Comparison of ENCODE assay signal across 18 mouse cellular contexts in the genomic region with DNA sequence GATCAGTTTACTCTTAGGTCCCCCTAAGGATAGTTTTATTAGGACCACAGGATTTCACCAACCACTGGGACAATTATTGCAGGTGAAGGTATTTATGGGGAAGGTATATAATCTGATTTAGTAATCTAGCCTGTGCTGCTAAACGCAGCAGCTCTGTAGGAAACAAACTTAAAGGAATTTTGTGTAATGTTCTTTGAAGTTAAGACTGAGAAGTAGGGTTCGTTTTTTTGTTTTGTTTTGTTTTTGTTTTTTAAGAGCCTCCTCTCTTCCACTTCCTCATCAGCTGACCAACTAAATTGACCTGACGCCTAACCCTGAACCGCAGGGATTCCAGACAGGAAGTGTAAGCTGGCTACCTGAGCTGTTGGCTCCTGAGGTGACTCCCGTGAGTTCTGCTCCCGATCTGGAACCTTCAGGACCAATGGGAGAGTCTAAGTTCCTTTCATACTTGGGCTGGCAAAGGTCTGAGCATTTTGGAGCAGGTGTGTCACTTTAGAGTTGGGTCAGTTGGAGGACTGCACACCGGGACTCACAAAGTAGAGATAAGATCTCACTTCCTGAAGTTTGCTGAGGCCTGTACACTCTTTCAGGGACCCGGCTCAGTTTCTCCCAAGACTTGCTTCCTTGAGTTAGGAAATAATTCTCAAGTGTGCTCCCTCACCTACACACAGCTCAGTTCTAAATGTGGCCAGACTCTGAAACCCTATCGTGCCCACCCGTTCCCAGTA. TPM values are rescaled to one million over a fixed set of nuclear protein-coding genes. Genes with fewer than 3 reads are reported as not detected.
A peak's percentile ranks its signal among the peaks of the same experiment; 100 is the strongest.
DNase-seq lines count a peak whose midpoint lies in the region; ATAC-seq and TF ChIP-seq lines count a peak whose summit lies in the region.
"Had no signal": no experiment of that assay in that cellular context is flagged by ENCODE, and none has a peak within 500 bp of the region (broad histone marks: within the 10 kb centered on the region; RNA-seq: fewer than 3 reads in every experiment).

No protein-coding gene starts in this region.

- no peaks in the 10 kb centered on the region for H3K36me3 ChIP-seq in hindbrain, embryonic 14.5 days (replicated peaks; ENCODE audit: control insufficient read depth, insufficient read depth)
- no peaks in the 10 kb centered on the region for H3K36me3 ChIP-seq in hindbrain, embryonic 16.5 days (ENCODE audit: control insufficient read depth, insufficient read depth, low read length)
- H3K36me3 ChIP-seq in forebrain, embryonic 10.5 days (replicated peaks), result no peaks in the 10 kb centered on the region
- no peaks in the 10 kb centered on the region for H3K36me3 ChIP-seq in kidney, embryonic 16.5 days (ENCODE audit: insufficient read depth, low read length)
- H3K36me3 ChIP-seq: heart, embryonic 13.5 days; limb, embryonic 12.5 days; liver, embryonic 13.5 days; stomach, embryonic 15.5 days had no signal

- WGBS in hindbrain, embryonic 14.5 days, result 3% methylated on average over 10 of the region's 10 CpGs
- 3% methylated on average over 10 of the region's 10 CpGs for WGBS in hindbrain, embryonic 16.5 days
- 3% methylated on average over 10 of the region's 10 CpGs for WGBS in forebrain, embryonic 10.5 days
- 4% methylated on average over 10 of the region's 10 CpGs for WGBS in kidney, embryonic 16.5 days

- peak; percentile 23 for DNase-seq in hindbrain, embryonic 14.5 days (ENCODE audit: low spot score)
- peak; percentile 13 for DNase-seq in brain, embryonic 14.5 days (ENCODE audit: low read depth)
- DNase-seq in forebrain, embryonic 10.5 days (ENCODE audit: extremely low spot score, low spot score), result no peak
- DNase-seq in induced T-regulatory cell, adult 2 months (ENCODE audit: low read depth), result peak; percentile 29
- no peak for DNase-seq in urinary bladder, postnatal 25 days (ENCODE audit: low spot score)
- DNase-seq in kidney, postnatal 14 days, result no peak
- DNase-seq: adrenal gland, postnatal 14 days; B cell, adult 2 months; cerebellum, adult 18-20 months; heart, postnatal 4 days; liver, embryonic 13.5 days had no signal

- no peak overlapping the region for H3K27ac ChIP-seq in hindbrain, embryonic 14.5 days
- H3K27ac ChIP-seq in hindbrain, embryonic 16.5 days (ENCODE audit: low read depth, low read length), result no peak overlapping the region
- H3K27ac ChIP-seq in forebrain, embryonic 10.5 days, result 0 out of 2 replicates have a peak overlapping the region, but pooled peaks have one; percentile 40
- no peak overlapping the region for H3K27ac ChIP-seq in kidney, embryonic 16.5 days (ENCODE audit: low read length)
- H3K27ac ChIP-seq: heart, embryonic 13.5 days; kidney, postnatal 0 days; limb, embryonic 12.5 days; liver, embryonic 13.5 days; stomach, embryonic 15.5 days had no signal

- H3K4me2 ChIP-seq in hindbrain, embryonic 14.5 days (replicated peaks), result no peak overlapping the region
- H3K4me2 ChIP-seq in hindbrain, embryonic 16.5 days (ENCODE audit: low read length), result no peak overlapping the region
- H3K4me2 ChIP-seq in kidney, embryonic 16.5 days (replicated peaks; ENCODE audit: low read depth, low read length), result no peak overlapping the region
- H3K4me2 ChIP-seq: heart, embryonic 13.5 days; limb, embryonic 12.5 days; liver, embryonic 13.5 days had no signal

- no peaks in the 10 kb centered on the region for H3K9me3 ChIP-seq in hindbrain, embryonic 14.5 days (ENCODE audit: control insufficient read depth, low read length)
- no peaks in the 10 kb centered on the region for H3K9me3 ChIP-seq in hindbrain, embryonic 16.5 days (ENCODE audit: control insufficient read depth, low read length)
- H3K9me3 ChIP-seq in forebrain, embryonic 10.5 days, result no peaks in the 10 kb centered on the region
- H3K9me3 ChIP-seq in kidney, embryonic 16.5 days (ENCODE audit: low read length), result no peaks in the 10 kb centered on the region
- H3K9me3 ChIP-seq: heart, embryonic 13.5 days; limb, embryonic 12.5 days; liver, embryonic 13.5 days; stomach, embryonic 15.5 days had no signal

- H3K4me3 ChIP-seq in hindbrain, embryonic 14.5 days (replicated peaks; ENCODE audit: low read length), result no peak overlapping the region
- H3K4me3 ChIP-seq in hindbrain, embryonic 16.5 days (ENCODE audit: low read length), result no peak overlapping the region
- H3K4me3 ChIP-seq in forebrain, embryonic 10.5 days, result peak overlapping the region; percentile 60; the same call in 1 of the 2 replicates
- no peak overlapping the region for H3K4me3 ChIP-seq in kidney, embryonic 16.5 days (ENCODE audit: low read length)
- H3K4me3 ChIP-seq: heart, embryonic 13.5 days; limb, embryonic 12.5 days; liver, embryonic 13.5 days; stomach, embryonic 15.5 days had no signal

- H3K9ac ChIP-seq in hindbrain, embryonic 14.5 days, result no peak overlapping the region
- H3K9ac ChIP-seq in hindbrain, embryonic 16.5 days (ENCODE audit: low read depth, low read length), result no peak overlapping the region
- no peak overlapping the region for H3K9ac ChIP-seq in kidney, embryonic 16.5 days (replicated peaks; ENCODE audit: low read length)
- H3K9ac ChIP-seq: heart, embryonic 13.5 days; limb, embryonic 12.5 days; liver, embryonic 13.5 days; stomach, embryonic 15.5 days had no signal

- TF ChIP-seq CTCF in brain, embryonic 14.5 days (IDR thresholded peaks at IDR 0.05; ENCODE audit: borderline replicate concordance, extremely low read depth, insufficient read depth, insufficient read length), result no peak

- H3K4me1 ChIP-seq in hindbrain, embryonic 14.5 days (replicated peaks; ENCODE audit: control insufficient read depth, insufficient read depth, low read length), result 0 out of 2 replicates have a peak, but pooled peaks cover 10% of the 10 kb centered on the region
- peaks cover 5% of the 10 kb centered on the region for H3K4me1 ChIP-seq in hindbrain, embryonic 16.5 days (ENCODE audit: control insufficient read depth, insufficient read depth, low read depth, low read length)
- H3K4me1 ChIP-seq in forebrain, embryonic 10.5 days, result peaks cover 75% of the 10 kb centered on the region
- H3K4me1 ChIP-seq in kidney, embryonic 16.5 days (ENCODE audit: insufficient read depth, low read length), result peaks cover 15% of the 10 kb centered on the region

- TF ChIP-seq POLR2A in brain, embryonic 14.5 days (IDR thresholded peaks at IDR 0.05; ENCODE audit: borderline replicate concordance, extremely low read depth, insufficient read depth, insufficient read length, poor library complexity, severe bottlenecking), result no peak

- peaks cover 95% of the 10 kb centered on the region for H3K27me3 ChIP-seq in hindbrain, embryonic 14.5 days (ENCODE audit: control insufficient read depth, insufficient read depth, low read length)
- peaks cover 61% of the 10 kb centered on the region for H3K27me3 ChIP-seq in hindbrain, embryonic 16.5 days (replicated peaks; ENCODE audit: control insufficient read depth, insufficient read depth, low read length)
- H3K27me3 ChIP-seq in forebrain, embryonic 10.5 days (ENCODE audit: poor library complexity, severe bottlenecking), result peaks cover 100% of the 10 kb centered on the region
- peaks cover 93% of the 10 kb centered on the region for H3K27me3 ChIP-seq in kidney, embryonic 16.5 days (ENCODE audit: insufficient read depth, low read length)

- ATAC-seq in hindbrain, embryonic 14.5 days (ENCODE audit: low FRiP score), result no peak
- ATAC-seq in hindbrain, embryonic 16.5 days, result no peak
- no peak for ATAC-seq in kidney, embryonic 16.5 days (ENCODE audit: low FRiP score, low TSS enrichment)
- ATAC-seq: intestine, postnatal 0 days had no signal

RNA-seq across cellular contexts. Expression of a gene that starts 1.2 kb away (rescaled TPM):
- polyA plus RNA-seq in hindbrain, embryonic 14.5 days (2014; fragmentation: Nextera tagmentation; extraction: Ambion mirVana), result 0.52 TPM in 1 of 2 replicates, not detected in the other
- polyA plus RNA-seq in hindbrain, embryonic 16.5 days (2015; fragmentation: Nextera tagmentation; extraction: Ambion mirVana), result 0.09 and 9.5 TPM in 2 replicates
- polyA plus RNA-seq in brain, embryonic 14.5 days (2012; rRNA removed), result 93.3 and 265 TPM in 2 replicates
- 32.5 and 32.9 TPM in 2 replicates for polyA plus RNA-seq in forebrain, embryonic 10.5 days (2016; fragmentation: Nextera tagmentation; extraction: Ambion mirVana)
- polyA plus RNA-seq in kidney, embryonic 16.5 days (2015; fragmentation: Nextera tagmentation; extraction: Ambion mirVana), result 0.12 TPM in 1 of 2 replicates, not detected in the other
- polyA plus RNA-seq: kidney, postnatal 0 days had no signal

RNA-seq across cellular contexts. Expression of a gene that starts 19.8 kb away (rescaled TPM):
- 0.23 and 0.28 TPM in 2 replicates for polyA plus RNA-seq in hindbrain, embryonic 14.5 days (2014; fragmentation: Nextera tagmentation; extraction: Ambion mirVana)
- polyA plus RNA-seq in hindbrain, embryonic 16.5 days (2015; fragmentation: Nextera tagmentation; extraction: Ambion mirVana), result 0.20 and 2.0 TPM in 2 replicates
- 32.8 and 48.3 TPM in 2 replicates for polyA plus RNA-seq in brain, embryonic 14.5 days (2012; rRNA removed)
- polyA plus RNA-seq in forebrain, embryonic 10.5 days (2016; fragmentation: Nextera tagmentation; extraction: Ambion mirVana), result 15.5 and 17.8 TPM in 2 replicates
- polyA plus RNA-seq in kidney, embryonic 16.5 days (2015; fragmentation: Nextera tagmentation; extraction: Ambion mirVana), result not detected in 2 replicates
- polyA plus RNA-seq: kidney, postnatal 0 days; liver, embryonic 13.5 days had no signal

Comparison
In these comparisons a context has a peak if more than half of its experiments do, and no peak if none do; other contexts are left out.
1. DNase-seq: peak in hindbrain, embryonic 14.5 days (single experiment), brain, embryonic 14.5 days (single experiment) and induced T-regulatory cell, adult 2 months (single experiment); none in forebrain, embryonic 10.5 days (single experiment), urinary bladder, postnatal 25 days (single experiment) and kidney, postnatal 14 days (single experiment).